Mouse (Mus musculus) neural tube, embryonic 15.5 days (tissue): Measurements from ENCODE around the gene Parvb. TPM values are rescaled to one million over a fixed set of nuclear protein-coding genes. Genes with fewer than 3 reads are reported as not detected.

Source experiments
- ATAC-seq: fragments of 200-750 bp; cut with Nextera tagmentation; 2 replicates; pipeline ENCODE4 v1.8.0; 2017; ENCODE audit warnings: mild to moderate bottlenecking, moderate TSS enrichment, moderate library complexity; ENCODE audit not compliant: low FRiP score
- H3K27ac ChIP-seq: fragments of 300-500 bp; sonication (generic); replicated peaks from 2 replicates; pipeline ENCODE4 v1.5.1; 2015; ENCODE audit warnings: mild to moderate bottlenecking, inconsistent platforms
- H3K27me3 ChIP-seq: fragments of 300-500 bp; sonication (generic); replicated peaks from 2 replicates; pipeline ENCODE4 v1.6.1; 2015; ENCODE audit warnings: inconsistent platforms
- H3K36me3 ChIP-seq: fragments of 300-500 bp; sonication (generic); 2 replicates; pipeline ENCODE4 v1.6.1; 2015; ENCODE audit warnings: inconsistent platforms
- H3K4me1 ChIP-seq: fragments of 300-500 bp; sonication (generic); 2 replicates; pipeline ENCODE4 v1.6.1; 2015; ENCODE audit warnings: inconsistent platforms
- H3K4me2 ChIP-seq: fragments of 300-500 bp; sonication (generic); 2 replicates; pipeline ENCODE4 v1.6.1; 2015; ENCODE audit warnings: inconsistent platforms, mild to moderate bottlenecking, moderate library complexity
- H3K4me3 ChIP-seq: fragments of 300-500 bp; sonication (generic); replicated peaks from 2 replicates; pipeline ENCODE4 v1.5.1; 2015; ENCODE audit warnings: mild to moderate bottlenecking, inconsistent platforms
- H3K9ac ChIP-seq: fragments of 300-500 bp; sonication (generic); replicated peaks from 2 replicates; pipeline ENCODE4 v1.6.1; 2015; ENCODE audit warnings: mild to moderate bottlenecking, inconsistent platforms
- H3K9me3 ChIP-seq: fragments of 300-500 bp; sonication (generic); replicated peaks from 2 replicates; pipeline ENCODE4 v1.6.1; 2016; ENCODE audit warnings: inconsistent platforms
- WGBS: fragments of 180-500 bp; shearing (Covaris S2); methylation state at CpG from one replicate; pipeline ENCODE4 v1.1.7; 2015; ENCODE audit warnings: mixed read lengths; 5-methylcytosine and 5-hydroxymethylcytosine counted together
- polyA plus RNA-seq: library from polyadenylated mRNA; unstranded; fragments of >200 nt; fragmentation: Nextera tagmentation; extraction: Ambion mirVana; gene quantifications from 2 replicates; pipeline ENCODE4 v1.2.1, GENCODE M21; 2015

Gene Parvb
- polyA plus RNA-seq, 1 experiment from 2014 or later, result 4.8 TPM

DNA sequence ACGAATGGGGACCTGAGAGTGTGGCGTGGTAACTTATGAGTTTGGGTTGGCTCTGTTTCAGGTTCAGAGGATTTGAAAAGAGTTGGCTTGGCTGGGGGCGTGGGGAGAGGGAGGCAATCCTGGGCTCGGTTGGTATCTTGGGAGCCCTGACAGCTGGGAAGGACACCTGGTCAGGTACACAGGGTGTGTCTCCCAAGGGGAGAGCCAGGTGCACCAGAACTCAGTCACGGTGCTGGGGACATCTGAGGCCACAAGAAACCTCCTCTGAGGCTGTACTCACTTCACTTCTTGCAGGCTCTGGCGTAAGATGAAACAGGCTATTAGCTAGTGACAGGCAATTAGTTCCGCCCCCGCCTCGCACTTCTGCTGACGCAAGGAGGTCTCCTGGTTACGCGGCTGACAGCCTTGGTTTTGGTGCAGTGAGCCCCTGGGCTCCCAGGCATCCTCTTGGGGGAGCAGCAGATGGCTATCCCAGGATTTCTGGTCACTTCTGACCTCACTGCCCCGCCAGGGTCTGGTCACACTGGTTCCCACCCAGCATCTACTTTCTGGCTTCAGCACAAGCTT, 67.0 kb downstream of the Parvb start:
- ATAC-seq, result no peak
- peaks cover 55% of the 10 kb centered on the region for H3K4me1 ChIP-seq

DNA sequence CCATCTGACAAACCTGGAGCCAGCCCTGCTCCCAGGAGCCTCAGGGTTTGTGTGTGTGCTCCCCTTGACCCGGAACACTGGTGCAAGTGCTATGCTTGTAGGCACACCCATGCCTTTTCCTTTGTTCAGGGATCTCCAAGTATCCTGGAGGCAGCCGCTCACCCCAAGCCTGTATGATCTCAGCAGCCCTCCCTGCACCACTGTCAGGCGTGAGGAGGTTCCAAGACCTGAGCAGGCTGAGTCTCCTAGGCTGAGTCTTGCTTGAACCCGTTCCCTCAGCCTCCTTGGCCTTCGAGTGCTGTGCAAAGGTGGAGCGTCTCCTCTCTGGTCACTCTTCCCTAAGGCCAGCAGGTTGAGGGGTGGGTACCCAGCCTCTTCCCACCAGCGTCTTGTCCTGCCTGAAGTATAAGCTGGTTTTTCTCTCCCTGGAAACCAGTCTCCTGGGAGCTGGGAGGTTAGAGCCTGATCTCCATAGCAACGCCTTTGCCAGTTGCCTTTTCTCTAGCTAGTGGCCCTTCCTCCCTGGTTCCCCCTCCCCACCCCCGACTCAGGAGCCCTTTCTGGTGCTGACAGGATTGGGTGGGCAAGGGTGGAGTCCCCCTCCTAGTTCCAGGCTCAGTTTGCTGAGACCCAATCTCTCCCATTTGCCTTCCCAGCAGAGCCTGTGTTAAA, 68.0 kb downstream of the Parvb start:
- Histone ChIP-seq H3K4me1 (peaks cover 58% of the 10 kb centered on the region), H3K4me2 (peak overlapping the region; percentile 26; the same call in 1 of the 2 replicates), H3K36me3 (no peaks in the 10 kb centered on the region), H3K27ac (peak overlapping the region; percentile 67), H3K9ac (peak overlapping the region; percentile 31; the same call in 1 of the 2 replicates), H3K9me3 (no peaks in the 10 kb centered on the region), H3K27me3 (0 out of 2 replicates have a peak, but pooled peaks cover 3% of the 10 kb centered on the region), H3K4me3 (no peak overlapping the region)
- WGBS, result 12% methylated on average over 9 of the region's 9 CpGs
- ATAC-seq, result peak; percentile 36; the same call in 1 of the 2 replicates

More for the DNA sequence above, 67.0 kb downstream of the Parvb start:
- Histone ChIP-seq H3K27me3 (0 out of 2 replicates have a peak, but pooled peaks cover 3% of the 10 kb centered on the region), H3K9me3 (no peaks in the 10 kb centered on the region), H3K4me2 (peak overlapping the region; percentile 22; the same call in 1 of the 2 replicates), H3K9ac (no peak overlapping the region), H3K4me3 (no peak overlapping the region), H3K27ac (0 out of 2 replicates have a peak overlapping the region, but pooled peaks have one; percentile 67), H3K36me3 (no peaks in the 10 kb centered on the region)
- 13% methylated on average over 13 of the region's 13 CpGs for WGBS

DNA sequence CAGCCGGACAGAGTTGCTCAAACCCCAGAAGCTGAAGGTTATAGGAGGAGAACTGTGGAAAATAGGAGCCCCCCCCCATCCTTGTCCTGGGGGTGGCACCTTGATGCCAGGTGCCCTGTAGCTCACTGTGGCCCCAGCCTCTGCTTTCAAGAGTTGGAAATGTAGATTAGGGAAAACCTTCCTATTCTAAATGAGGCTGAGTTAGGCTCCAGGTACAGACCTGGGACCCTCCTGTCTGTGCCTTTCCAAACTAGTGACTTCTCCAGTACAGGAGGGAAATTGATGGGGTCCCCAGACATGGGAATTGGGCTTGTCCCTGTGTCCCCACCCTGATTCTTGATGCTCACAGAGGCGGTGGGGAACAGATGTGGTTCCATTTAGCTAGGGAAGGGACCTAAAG, 68.7 kb downstream of the Parvb start:
- peaks cover 66% of the 10 kb centered on the region for H3K4me1 ChIP-seq
- ATAC-seq, result no peak
- 50% methylated on average over 2 of the region's 2 CpGs for WGBS
- 0 out of 2 replicates have a peak, but pooled peaks cover 3% of the 10 kb centered on the region for H3K27me3 ChIP-seq
- no peaks in the 10 kb centered on the region for H3K9me3 ChIP-seq
- H3K4me3 ChIP-seq, result no peak overlapping the region
- no peak overlapping the region for H3K4me2 ChIP-seq
- no peak overlapping the region; the same call in 1 of the 2 replicates for H3K9ac ChIP-seq
- H3K36me3 ChIP-seq, result no peaks in the 10 kb centered on the region
- peak overlapping the region; percentile 67 for H3K27ac ChIP-seq

DNA sequence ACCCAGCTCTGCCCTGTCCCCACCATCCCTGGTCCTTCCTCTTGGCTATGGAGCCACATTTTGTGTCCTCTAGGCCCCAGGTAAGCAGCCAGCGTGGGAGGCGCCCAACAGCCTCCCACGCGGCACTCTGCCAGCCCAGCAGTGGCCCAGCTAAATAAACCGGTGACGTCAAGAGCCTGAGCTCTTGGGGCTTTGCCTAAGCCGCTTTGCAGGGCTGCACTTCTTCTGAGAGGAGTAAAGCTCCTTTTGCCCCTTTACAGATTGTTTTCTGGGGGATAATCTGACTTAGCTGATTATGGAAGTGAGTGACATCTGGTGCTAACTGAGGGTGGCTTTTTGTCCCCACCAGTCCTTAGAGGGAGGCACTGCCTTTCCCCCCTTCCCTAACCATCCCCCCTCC, 69.2 kb downstream of the Parvb start:
- no peak overlapping the region for H3K9ac ChIP-seq
- 0 out of 2 replicates have a peak, but pooled peaks cover 3% of the 10 kb centered on the region for H3K27me3 ChIP-seq
- no peaks in the 10 kb centered on the region for H3K36me3 ChIP-seq
- 19% methylated on average over 7 of the region's 7 CpGs for WGBS
- no peaks in the 10 kb centered on the region for H3K9me3 ChIP-seq
- peak overlapping the region; percentile 67; the same call in 1 of the 2 replicates for H3K27ac ChIP-seq
- no peak for ATAC-seq
- H3K4me3 ChIP-seq, result no peak overlapping the region
- peaks cover 69% of the 10 kb centered on the region for H3K4me1 ChIP-seq
- no peak overlapping the region for H3K4me2 ChIP-seq

DNA sequence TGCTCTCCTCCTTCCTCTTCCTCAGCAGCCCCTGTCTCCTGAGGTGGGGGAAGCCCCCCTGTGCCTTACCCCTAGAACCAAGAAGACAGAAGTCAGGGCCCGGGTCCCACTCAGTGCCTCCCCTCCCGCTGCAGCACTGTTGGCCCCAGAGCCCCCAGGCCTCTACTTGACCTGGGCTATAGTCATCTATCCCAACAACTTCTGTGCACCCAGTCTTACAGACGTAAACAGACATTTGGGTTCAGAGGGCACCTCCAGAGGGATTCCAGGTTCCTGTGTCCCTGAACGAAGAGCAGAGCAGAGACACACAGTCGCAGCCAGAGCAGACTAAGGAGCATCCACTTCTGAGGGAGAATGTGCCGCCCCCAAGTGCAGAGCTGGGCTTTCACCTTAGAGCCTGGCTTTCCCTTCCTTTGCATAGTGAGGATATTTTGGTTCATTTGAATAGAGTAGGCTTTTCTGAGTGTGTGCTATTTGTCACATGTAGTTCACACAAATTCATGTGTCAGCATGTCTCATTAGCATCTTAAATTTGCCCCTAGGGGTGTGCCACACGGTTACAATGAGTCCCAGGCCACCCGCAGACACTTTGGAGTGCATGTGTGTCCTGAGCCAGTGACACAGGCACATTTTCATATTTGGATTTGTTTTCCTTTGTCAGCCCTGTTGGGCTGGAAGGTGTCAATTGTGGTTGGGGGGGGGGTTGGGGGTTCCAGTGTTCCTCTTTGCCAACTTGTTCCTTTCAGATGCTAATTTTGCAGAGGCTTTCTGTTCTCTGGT, 70.0 kb downstream of the Parvb start:
- no peak overlapping the region for H3K9ac ChIP-seq

DNA sequence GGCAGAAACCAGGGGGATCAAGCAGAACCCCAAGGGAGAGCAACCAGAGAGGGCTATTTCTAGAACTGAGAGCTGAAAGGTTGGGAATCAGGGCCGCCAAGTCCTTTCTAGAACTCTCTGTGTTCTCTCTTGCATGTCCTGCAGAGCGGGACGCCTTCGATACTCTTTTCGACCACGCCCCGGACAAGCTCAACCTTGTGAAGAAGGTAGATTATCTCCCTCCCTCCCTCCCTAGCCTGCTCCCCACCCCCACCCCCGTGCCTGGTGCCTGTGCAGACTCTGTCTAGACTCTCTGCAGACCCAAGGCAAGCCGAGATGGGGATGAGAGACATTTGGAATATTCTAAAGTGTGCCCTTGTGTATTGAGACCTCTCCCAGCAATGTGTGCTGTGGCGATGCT, 71.4 kb downstream of the Parvb start:
- H3K27ac ChIP-seq, result no peak overlapping the region
- no peak overlapping the region for H3K9ac ChIP-seq
- peaks cover 67% of the 10 kb centered on the region for H3K4me1 ChIP-seq
- H3K4me2 ChIP-seq, result no peak overlapping the region
- H3K36me3 ChIP-seq, result no peaks in the 10 kb centered on the region
- no peaks in the 10 kb centered on the region for H3K9me3 ChIP-seq
- ATAC-seq, result no peak
- 70% methylated on average over 10 of the region's 10 CpGs for WGBS
- no peak overlapping the region for H3K4me3 ChIP-seq
- H3K27me3 ChIP-seq, result 0 out of 2 replicates have a peak, but pooled peaks cover 1% of the 10 kb centered on the region

More for the DNA sequence above, 70.0 kb downstream of the Parvb start:
- Histone ChIP-seq H3K4me2 (no peak overlapping the region), H3K9me3 (no peaks in the 10 kb centered on the region), H3K36me3 (no peaks in the 10 kb centered on the region), H3K27ac (peak overlapping the region; percentile 19; the same call in 1 of the 2 replicates), H3K4me1 (peaks cover 69% of the 10 kb centered on the region), H3K4me3 (no peak overlapping the region), H3K27me3 (0 out of 2 replicates have a peak, but pooled peaks cover 3% of the 10 kb centered on the region)
- WGBS, result 32% methylated on average over 8 of the region's 8 CpGs
- ATAC-seq, result no peak

DNA sequence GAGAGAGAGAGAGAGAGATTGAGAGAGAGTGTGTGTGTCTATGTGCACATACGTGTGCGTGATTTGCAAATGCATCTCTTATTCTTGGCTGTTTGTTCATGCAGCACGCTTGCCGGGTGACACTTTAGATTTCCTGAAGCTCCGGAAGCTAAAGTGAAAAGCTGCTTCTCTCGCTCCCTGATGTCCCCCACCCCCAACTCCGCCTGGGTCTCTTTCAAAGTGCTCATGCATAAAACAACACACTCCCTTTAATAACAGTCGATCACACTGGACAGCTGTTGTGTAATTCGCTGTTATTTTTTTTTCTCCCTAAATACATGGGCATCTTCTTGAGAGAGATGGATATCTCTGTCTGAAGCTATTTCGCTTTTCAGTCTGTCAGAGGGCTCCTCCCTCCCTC, 73.5 kb downstream of the Parvb start:
- 28% methylated on average over 10 of the region's 10 CpGs for WGBS
- Histone ChIP-seq H3K4me2 (no peak overlapping the region), H3K4me1 (peaks cover 49% of the 10 kb centered on the region), H3K27me3 (no peaks in the 10 kb centered on the region), H3K4me3 (no peak overlapping the region), H3K9me3 (no peaks in the 10 kb centered on the region), H3K36me3 (no peaks in the 10 kb centered on the region), H3K27ac (0 out of 2 replicates have a peak overlapping the region, but pooled peaks have one; percentile 18), H3K9ac (no peak overlapping the region)
- ATAC-seq, result peak; percentile 10; the same call in 1 of the 2 replicates

DNA sequence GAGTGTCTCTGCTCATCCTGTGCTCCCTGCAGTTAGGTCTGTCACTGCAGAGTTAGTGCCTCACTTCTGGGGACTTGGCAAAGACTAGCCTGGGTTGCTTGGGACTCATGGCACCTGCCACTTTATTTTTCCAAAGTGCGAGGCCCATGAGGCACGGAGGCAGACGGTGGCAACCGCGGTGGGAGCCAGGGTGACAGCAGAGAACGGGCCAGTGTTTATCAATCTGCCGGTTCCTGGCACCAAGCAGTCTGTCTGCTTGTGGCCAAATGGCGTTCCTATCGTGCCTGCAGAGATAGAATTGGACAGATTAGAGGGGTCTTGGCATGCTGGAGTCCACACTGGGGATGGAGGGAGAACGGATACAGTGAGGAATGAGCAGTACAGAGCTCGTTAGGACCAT, 78.4 kb downstream of the Parvb start:
- no peak overlapping the region for H3K27ac ChIP-seq
- peaks cover 42% of the 10 kb centered on the region for H3K4me1 ChIP-seq
- no peak overlapping the region for H3K4me2 ChIP-seq
- H3K36me3 ChIP-seq, result no peaks in the 10 kb centered on the region
- H3K27me3 ChIP-seq, result no peaks in the 10 kb centered on the region; the same call in 1 of the 2 replicates
- ATAC-seq, result no peak
- H3K9ac ChIP-seq, result peak overlapping the region; percentile 29; the same call in 1 of the 2 replicates
- WGBS, result 56% methylated on average over 11 of the region's 11 CpGs
- H3K4me3 ChIP-seq, result no peak overlapping the region
- no peaks in the 10 kb centered on the region for H3K9me3 ChIP-seq

DNA sequence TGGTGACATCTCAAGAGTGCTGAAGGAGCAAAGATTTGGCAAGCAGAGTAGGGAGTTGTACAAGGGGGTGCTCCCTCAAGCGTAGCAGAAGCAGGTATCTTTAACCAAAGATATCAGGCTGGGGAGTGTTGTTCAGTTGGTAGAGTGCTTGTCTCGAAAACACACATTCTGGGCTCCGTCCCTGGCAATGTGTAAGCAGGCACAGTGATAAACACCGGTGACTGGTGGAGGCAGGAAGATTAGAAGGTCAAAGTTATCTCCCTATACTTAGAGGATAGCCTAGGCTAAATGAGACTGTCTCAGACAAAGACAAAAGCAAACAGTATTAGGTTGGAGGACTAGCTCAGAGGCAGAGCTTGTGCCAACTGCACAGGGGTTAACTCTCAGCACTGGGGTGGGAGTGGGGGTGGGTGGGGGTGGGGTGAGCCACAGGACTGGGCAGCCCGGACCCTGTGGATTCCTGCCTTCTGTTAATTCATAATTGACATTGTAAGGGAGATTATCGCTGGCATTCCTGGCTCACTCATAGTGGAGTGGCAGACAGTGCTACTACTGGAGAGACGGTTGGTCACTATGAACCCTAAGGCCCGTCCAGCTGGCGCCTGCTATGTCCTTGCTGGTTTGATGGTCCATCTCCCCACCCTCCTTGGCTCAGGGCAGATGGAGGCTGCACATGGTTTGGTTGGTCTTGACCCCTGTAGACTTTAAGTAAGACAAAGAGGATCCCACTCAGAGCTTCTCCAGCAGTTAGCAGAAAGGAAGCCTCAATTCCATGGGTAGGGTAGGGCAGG, 79.6 kb downstream of the Parvb start:
- no peaks in the 10 kb centered on the region for H3K9me3 ChIP-seq
- no peak overlapping the region for H3K4me3 ChIP-seq
- H3K27ac ChIP-seq, result no peak overlapping the region
- no peaks in the 10 kb centered on the region; the same call in 1 of the 2 replicates for H3K27me3 ChIP-seq
- 84% methylated on average over 9 of the region's 9 CpGs for WGBS
- H3K36me3 ChIP-seq, result no peaks in the 10 kb centered on the region
- H3K9ac ChIP-seq, result no peak overlapping the region
- no peak for ATAC-seq
- H3K4me2 ChIP-seq, result no peak overlapping the region
- peaks cover 42% of the 10 kb centered on the region for H3K4me1 ChIP-seq

DNA sequence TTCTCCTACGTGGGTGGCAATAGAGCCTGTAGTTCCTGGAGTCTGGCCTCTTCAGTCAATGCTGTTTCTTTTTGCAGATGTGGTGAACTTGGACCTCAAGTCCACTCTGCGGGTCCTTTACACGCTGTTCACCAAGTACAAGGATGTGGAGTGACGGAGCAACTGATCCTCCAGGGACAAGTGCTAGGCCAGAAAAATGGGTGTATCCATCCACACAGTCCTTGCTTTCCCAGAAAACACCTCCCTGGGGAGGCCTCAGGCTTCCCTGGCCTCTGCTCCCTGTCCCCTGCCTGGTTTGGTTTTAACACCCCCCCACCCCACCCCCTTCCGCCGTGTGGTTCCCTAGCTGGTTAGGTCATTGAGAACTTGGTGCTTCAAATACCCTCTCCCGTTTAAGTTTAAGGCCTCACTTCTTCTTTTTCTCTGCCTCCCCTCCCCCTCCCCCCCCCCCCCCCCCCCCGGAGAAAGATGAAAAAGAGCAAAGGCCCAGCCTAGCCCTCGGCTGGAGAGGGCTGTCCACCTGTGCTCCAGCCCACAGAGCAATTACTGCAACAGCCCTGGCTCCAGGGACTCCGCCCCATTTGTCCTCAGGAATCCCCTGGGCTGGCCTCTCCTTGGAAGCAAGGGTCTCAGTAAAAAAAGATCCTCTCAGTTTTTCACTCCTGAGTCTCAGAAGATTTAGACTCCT, 81.2 kb downstream of the Parvb start:
- Histone ChIP-seq H3K4me3 (no peak overlapping the region), H3K9ac (no peak overlapping the region), H3K4me2 (no peak overlapping the region), H3K27me3 (no peaks in the 10 kb centered on the region; the same call in 1 of the 2 replicates), H3K27ac (no peak overlapping the region), H3K36me3 (no peaks in the 10 kb centered on the region), H3K9me3 (no peaks in the 10 kb centered on the region), H3K4me1 (peaks cover 42% of the 10 kb centered on the region)
- WGBS, result 56% methylated on average over 9 of the region's 10 CpGs
- ATAC-seq, result no peak
